Mouse (Mus musculus) C3H10T1/2 (cell line): Measurements from ENCODE around the gene Cbfa2t3. TPM values are rescaled to one million over a fixed set of nuclear protein-coding genes. Genes with fewer than 3 reads are reported as not detected.

Experiments used
- polyA plus RNA-seq, 2 experiments: library from polyadenylated mRNA; unstranded; fragments of >200 nt; fragmentation: generic; extraction: Trizol; gene quantifications; one replicate each; pipeline ENCODE4 v1.2.1; 2012; ENCODE audit warnings: missing spikeins in 2 of 2

Gene Cbfa2t3
- under 1 TPM in 1 of 2 experiments, not detected in 1; 0.02 TPM for polyA plus RNA-seq

DNA sequence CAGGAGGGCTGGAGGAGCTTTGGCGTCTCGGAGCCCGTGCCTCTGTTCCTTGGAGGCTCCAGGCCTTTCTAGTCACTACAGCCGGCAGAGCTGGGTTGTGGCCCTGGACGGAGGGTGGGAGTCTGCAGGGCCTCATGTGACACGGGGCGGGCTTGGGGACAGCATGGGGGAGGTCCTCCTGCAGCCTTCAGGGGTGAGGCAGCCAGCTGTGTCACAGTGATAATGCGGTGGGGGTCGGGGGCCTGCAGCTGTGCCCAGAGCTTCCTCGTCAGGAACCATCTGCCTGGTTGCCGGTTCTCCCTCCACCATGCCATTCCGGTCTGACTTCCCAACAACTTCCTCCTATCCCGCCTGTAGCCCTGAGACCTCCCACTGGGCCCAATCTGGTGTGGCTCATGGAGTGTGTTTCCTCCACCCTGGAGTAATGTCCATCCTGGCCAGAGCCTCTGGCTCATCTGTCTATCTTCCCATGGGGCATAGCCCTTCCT is at the start of gene Cbfa2t3:
Gene Cbfa2t3, minus strand, starts transcription at position 105 of the 488 bp plus-strand sequence.

DNA sequence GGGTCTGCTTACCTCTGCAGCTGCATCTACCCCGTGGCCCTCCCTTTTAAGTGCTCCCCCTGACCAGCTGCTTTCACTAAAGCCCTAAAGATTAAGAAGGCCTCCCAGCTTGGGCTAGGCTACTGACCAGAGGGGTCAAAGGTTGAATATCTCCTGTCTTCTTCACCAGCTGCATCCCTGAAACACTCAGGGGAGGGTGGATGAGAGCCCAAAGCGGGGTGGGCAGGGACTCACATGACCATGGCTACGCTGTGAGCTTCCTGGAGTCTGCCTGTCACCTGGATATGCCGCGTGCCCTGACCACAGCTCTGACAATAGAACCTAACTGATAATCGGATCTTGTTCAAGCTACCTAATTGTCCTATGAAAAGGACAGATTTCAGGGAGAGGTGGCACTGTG is 76.2 kb downstream of the Cbfa2t3 start, which contains the start of gene Pabpn1l:
Gene Pabpn1l, minus strand, starts transcription at position 13 of the 400 bp plus-strand sequence.

DNA sequence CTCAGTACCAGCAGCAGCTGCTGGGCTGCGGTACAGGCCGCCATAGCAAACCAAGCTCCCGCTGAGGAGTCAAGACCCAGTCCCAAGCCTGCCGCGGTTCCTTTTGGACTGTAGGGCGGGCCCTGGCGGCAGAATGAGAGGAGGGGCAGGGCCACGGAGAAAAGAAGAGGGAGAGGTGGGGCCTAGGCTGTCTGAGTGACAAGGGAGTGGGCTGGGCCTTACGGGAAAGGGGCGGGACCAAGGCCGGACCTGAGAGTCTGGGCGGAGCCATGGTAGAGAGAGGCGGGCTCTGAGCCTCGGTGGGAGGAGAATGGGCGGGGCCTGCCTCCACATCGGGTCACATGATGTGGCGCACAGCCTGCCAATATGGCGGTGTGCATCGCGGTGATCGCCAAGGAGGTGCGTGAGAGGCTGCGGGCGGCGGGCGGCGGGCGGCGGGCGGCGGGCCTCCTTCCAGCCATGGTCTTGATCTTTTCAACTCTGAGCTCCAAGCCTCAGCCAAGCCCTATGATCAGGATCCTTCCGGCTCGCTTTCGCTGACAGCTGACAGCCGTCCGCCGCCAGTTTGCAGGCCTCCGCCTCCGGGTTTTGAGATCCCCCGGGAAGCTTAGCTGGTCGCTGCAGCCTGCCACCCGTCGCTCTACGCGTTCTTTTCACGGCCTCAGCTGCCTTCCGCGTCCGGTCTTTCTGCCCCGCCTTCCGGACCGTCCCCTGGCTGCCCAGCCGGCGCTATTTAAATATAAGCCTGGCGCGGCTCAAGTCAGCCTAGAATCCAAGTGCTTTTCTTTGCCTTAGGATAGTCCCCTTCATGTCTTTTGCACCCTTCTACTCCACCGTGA is 87.4 kb downstream of the Cbfa2t3 start, which contains the start of the genes Galns and Trappc2l:
Gene Galns, minus strand, starts transcription at position 169 of the 839 bp plus-strand sequence.
Gene Trappc2l, plus strand, starts transcription at position 346 of the 839 bp plus-strand sequence.

DNA sequence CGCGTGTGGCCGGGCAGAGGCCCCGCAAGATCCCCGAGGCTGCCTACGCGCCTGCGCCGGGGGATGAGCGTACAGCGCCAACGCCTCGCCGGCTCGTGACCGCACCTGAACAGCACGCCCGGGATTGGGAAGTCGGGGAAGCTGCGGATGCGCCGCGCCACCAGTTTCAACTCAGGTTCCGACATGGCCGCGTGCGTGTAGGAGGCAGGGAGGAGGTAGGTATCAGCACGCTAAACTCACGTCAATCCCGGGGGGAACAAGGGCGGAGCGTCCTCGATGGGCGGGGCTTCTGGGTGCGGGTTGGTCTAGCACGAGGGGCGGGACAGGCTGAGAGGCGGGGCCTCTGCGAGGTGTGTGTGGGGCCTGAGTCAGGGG is 122.3 kb downstream of the Cbfa2t3 start, which contains the start of gene Aprt:
Gene Aprt, minus strand, starts transcription at position 262 of the 375 bp plus-strand sequence.

Other genes starting within 250 kb of the Cbfa2t3 start
- gene Snai3, start 238.4 kb downstream of the Cbfa2t3 start, polyA plus RNA-seq = under 1 TPM in 1 of 2 experiments, not detected in 1; 0.01 TPM
- gene Rnf166, start 223.0 kb downstream of the Cbfa2t3 start, polyA plus RNA-seq = 10 to 100 TPM in 1 of 2 experiments, 1 to 10 TPM in 1; 9.7 to 37.6 TPM
- gene Ctu2, start 223.0 kb downstream of the Cbfa2t3 start, polyA plus RNA-seq = 10 to 100 TPM; 21.2 to 35.3 TPM
- gene Piezo1, start 147.8 kb downstream of the Cbfa2t3 start, polyA plus RNA-seq = 10 to 100 TPM; 66.5 to 76.0 TPM
- gene Cdt1, start 131.1 kb downstream of the Cbfa2t3 start, polyA plus RNA-seq = 10 to 100 TPM; 15.3 to 56.8 TPM
- gene Aprt, start 122.2 kb downstream of the Cbfa2t3 start, polyA plus RNA-seq = 100 to 1,000 TPM; 310 to 859 TPM
- 10 to 100 TPM in 1 of 2 experiments, 1 to 10 TPM in 1; 8.6 to 14.7 TPM for gene Galns, start 87.6 kb downstream of the Cbfa2t3 start, polyA plus RNA-seq
- gene Trappc2l, start 87.5 kb downstream of the Cbfa2t3 start, polyA plus RNA-seq = 10 to 100 TPM; 86.1 to 87.4 TPM
- not detected for gene Pabpn1l, start 76.4 kb downstream of the Cbfa2t3 start, polyA plus RNA-seq
- gene Acsf3, start 76.4 kb upstream of the Cbfa2t3 start, polyA plus RNA-seq = 1 to 10 TPM; 4.6 to 9.7 TPM
- gene Cdh15, start 148.9 kb upstream of the Cbfa2t3 start, polyA plus RNA-seq = under 1 TPM in 1 of 2 experiments, not detected in 1; 0.01 TPM